Mouse (Mus musculus) limb, embryonic 12.5 days (tissue): ENCODE data around the gene Hgfac. TPM values are rescaled to one million over a fixed set of nuclear protein-coding genes. Genes with fewer than 3 reads are reported as not detected.
A peak's percentile ranks its signal among the peaks of the same experiment; 100 is the strongest.

Experiments
- ATAC-seq: fragments of 200-750 bp; cut with Nextera tagmentation; 2 replicates; pipeline ENCODE4 v1.8.0; 2017; ENCODE audit warnings: low read depth, moderate TSS enrichment; ENCODE audit not compliant: insufficient number of reproducible peaks, insufficient read depth, low FRiP score, low TSS enrichment
- H3K27ac ChIP-seq: fragments of 300-500 bp; sonication (generic); 2 replicates; pipeline ENCODE4 v1.5.1; 2016; ENCODE audit warnings: mild to moderate bottlenecking, moderate library complexity
- H3K27me3 ChIP-seq: fragments of 300-500 bp; sonication (generic); 2 replicates; pipeline ENCODE4 v1.6.1; 2016; ENCODE audit warnings: mild to moderate bottlenecking, moderate library complexity
- H3K36me3 ChIP-seq: fragments of 300-500 bp; sonication (generic); 2 replicates; pipeline ENCODE4 v1.6.1; 2016; ENCODE audit warnings: mild to moderate bottlenecking, moderate library complexity
- H3K4me1 ChIP-seq: fragments of 300-500 bp; sonication (generic); replicated peaks from 2 replicates; pipeline ENCODE4 v1.6.1; 2016
- H3K4me2 ChIP-seq: fragments of 300-500 bp; sonication (generic); 2 replicates; pipeline ENCODE4 v1.6.1; 2016; ENCODE audit warnings: mild to moderate bottlenecking, moderate library complexity
- H3K4me3 ChIP-seq: fragments of 300-500 bp; sonication (generic); replicated peaks from 2 replicates; pipeline ENCODE4 v1.5.1; 2016; ENCODE audit warnings: mild to moderate bottlenecking
- H3K9ac ChIP-seq: fragments of 300-500 bp; sonication (generic); replicated peaks from 2 replicates; pipeline ENCODE4 v1.6.1; 2016; ENCODE audit warnings: mild to moderate bottlenecking, moderate library complexity
- H3K9me3 ChIP-seq: fragments of 300-500 bp; sonication (generic); 2 replicates; pipeline ENCODE4 v1.6.1; 2016; ENCODE audit warnings: mild to moderate bottlenecking, moderate library complexity
- WGBS: fragments of 180-500 bp; shearing (Covaris S2); methylation state at CpG from one replicate; pipeline ENCODE4 v1.1.7; 2016; 5-methylcytosine and 5-hydroxymethylcytosine counted together
- polyA plus RNA-seq: library from polyadenylated mRNA; unstranded; fragments of >200 nt; fragmentation: Nextera tagmentation; extraction: Ambion mirVana; gene quantifications from 2 replicates; pipeline ENCODE4 v1.2.1, GENCODE M21; 2016

Gene Hgfac
- 0.24 and 0.59 TPM in 2 replicates for polyA plus RNA-seq

DNA sequence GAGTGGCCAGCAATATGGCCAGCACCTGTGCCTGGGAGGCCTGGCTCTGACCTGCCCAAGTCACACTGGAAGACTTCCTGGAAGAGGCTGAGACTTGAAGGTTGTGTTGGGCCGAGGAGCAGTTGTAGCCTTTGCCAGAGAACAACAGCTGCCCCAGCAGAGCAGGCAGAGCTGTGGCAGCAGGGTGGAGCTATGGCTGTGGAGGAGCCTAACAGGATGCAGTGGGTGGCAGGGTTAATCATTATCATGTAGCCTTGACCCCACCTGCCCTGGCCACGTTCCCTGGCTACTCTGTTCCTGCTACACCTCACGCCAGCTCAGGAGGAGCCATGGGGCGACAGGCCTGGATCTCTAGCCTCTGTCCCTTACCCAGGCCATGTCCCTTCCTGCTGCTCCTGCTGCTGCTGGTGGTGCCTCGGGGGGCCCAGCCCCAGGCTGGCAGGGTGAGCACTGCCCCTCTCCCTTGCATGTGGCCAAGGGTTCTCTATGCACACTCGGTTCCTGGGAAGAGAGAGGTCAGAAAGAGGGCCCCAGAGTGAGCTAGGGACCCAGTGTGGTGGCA, at the start of gene Hgfac:
Gene Hgfac, plus strand, starts transcription at position 242 of the 562 bp plus-strand sequence.
- Histone ChIP-seq H3K27ac (no peak within 1 kb of the TSS), H3K9me3 (no peaks in the 10 kb centered on the region), H3K4me2 (no peak within 1 kb of the TSS), H3K36me3 (no peaks in the 10 kb centered on the region), H3K27me3 (no peaks in the 10 kb centered on the region), H3K4me3 (no peak within 1 kb of the TSS), H3K4me1 (no peaks in the 10 kb centered on the region), H3K9ac (no peak within 1 kb of the TSS)
- 50% methylated on average over 6 of the region's 6 CpGs for WGBS
- no peak for ATAC-seq

- Histone ChIP-seq H3K36me3 (peaks cover 53% of the 10 kb centered on the region), H3K4me1 (peaks cover 26% of the 10 kb centered on the region), H3K4me3 (no peak overlapping the region), H3K9ac (no peak overlapping the region), H3K9me3 (no peaks in the 10 kb centered on the region), H3K27me3 (no peaks in the 10 kb centered on the region), H3K27ac (no peak overlapping the region), H3K4me2 (no peak overlapping the region)
- 32% methylated on average over 3 of the region's 3 CpGs for WGBS
- ATAC-seq = no peak
Observed at GRCm38 (mm10) chr5:34998754-34999153, 42.6 kb upstream of the Hgfac start.

- Histone ChIP-seq H3K4me3 (no peak overlapping the region), H3K4me1 (peaks cover 30% of the 10 kb centered on the region), H3K4me2 (no peak overlapping the region), H3K27me3 (no peaks in the 10 kb centered on the region), H3K36me3 (peaks cover 49% of the 10 kb centered on the region), H3K9ac (no peak overlapping the region), H3K27ac (peak overlapping the region; percentile 24; the same call in 1 of the 2 replicates), H3K9me3 (no peaks in the 10 kb centered on the region)
- ATAC-seq = no peak
- WGBS = 70% methylated on average over 6 of the region's 6 CpGs
Observed at GRCm38 (mm10) chr5:34999281-34999680, 42.0 kb upstream of the Hgfac start.

DNA sequence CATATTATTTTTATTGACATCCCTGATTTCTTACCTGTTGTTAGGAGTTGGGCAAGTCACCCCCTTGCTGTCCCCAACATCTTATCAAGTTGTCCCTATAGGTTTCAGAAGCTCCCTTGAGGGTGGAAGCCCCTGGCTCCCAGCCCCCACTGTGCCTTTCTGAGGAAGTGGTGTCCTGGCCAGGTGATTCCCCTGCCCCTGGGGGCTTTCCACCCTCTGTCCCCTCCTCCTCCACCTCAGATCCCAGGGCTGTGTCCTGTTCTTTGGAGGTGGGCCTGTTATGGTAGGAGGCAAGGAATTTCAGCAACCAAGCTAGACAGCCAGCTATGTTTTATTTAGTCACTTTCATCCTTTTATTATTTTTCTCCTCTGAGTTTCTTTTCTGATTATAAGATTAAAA, 41.0 kb upstream of the Hgfac start:
- H3K36me3 ChIP-seq = peaks cover 51% of the 10 kb centered on the region
- no peak overlapping the region for H3K4me2 ChIP-seq
- H3K9me3 ChIP-seq = no peaks in the 10 kb centered on the region
- H3K27ac ChIP-seq = 0 out of 2 replicates have a peak overlapping the region, but pooled peaks have one; percentile 17
- H3K27me3 ChIP-seq = no peaks in the 10 kb centered on the region
- H3K4me3 ChIP-seq = no peak overlapping the region
- no peak overlapping the region for H3K9ac ChIP-seq
- H3K4me1 ChIP-seq = peaks cover 34% of the 10 kb centered on the region
- ATAC-seq = no peak

DNA sequence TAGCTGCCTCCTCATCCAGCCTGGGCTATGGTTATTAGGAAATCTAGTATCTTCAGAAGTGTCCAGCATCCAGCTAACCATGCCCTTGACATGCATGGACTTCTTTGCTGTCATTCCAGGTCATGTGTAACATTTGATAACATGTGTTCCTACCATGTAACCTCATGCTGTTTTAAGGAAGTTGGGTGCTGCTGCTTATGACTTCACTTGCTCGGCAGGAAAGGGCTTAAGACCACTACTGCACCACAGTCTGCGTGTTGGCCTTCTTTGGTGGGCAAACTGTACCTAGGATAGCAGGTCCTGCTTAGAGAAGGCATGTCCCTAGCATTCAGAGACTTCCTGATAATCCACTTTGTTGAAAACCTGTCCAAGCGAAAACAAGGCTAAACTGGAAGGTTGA, 40.2 kb upstream of the Hgfac start:
- no peak overlapping the region for H3K27ac ChIP-seq
- H3K4me2 ChIP-seq = no peak overlapping the region
- peaks cover 58% of the 10 kb centered on the region for H3K36me3 ChIP-seq
- peaks cover 34% of the 10 kb centered on the region for H3K4me1 ChIP-seq
- ATAC-seq = no peak
- H3K4me3 ChIP-seq = no peak overlapping the region
- no peaks in the 10 kb centered on the region for H3K9me3 ChIP-seq
- no peaks in the 10 kb centered on the region for H3K27me3 ChIP-seq
- 74% methylated on average over 3 of the region's 3 CpGs for WGBS
- no peak overlapping the region for H3K9ac ChIP-seq

DNA sequence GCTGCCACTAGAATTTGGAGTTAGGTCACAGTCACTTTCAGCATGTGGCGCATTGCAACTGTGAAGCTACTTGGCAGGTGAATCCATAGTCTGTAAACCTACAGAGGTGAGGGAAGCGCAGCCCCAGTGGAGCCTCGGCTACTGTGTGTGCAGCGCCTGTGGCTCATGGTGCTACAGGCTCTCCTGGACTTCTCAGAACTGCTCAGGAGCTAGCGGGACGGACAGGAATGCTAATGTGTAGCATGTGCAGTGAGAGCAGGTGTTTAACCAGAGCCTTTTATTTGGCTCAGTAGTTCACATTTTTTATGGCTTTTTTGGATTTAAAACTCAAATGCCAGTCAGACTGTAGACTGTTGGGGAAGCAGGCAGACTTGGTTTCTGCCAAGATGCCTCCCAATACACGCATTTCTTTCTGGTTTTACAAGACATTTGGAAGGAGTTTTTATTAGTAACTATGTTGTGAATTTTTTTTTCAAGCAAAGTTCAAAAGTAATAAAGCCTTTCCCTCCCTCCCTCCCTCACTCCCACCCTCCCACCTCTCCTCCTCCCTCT, 37.6 kb upstream of the Hgfac start:
- no peak for ATAC-seq
- H3K36me3 ChIP-seq = peaks cover 70% of the 10 kb centered on the region
- no peak overlapping the region for H3K9ac ChIP-seq
- WGBS = 46% methylated on average over 7 of the region's 7 CpGs
- H3K4me3 ChIP-seq = no peak overlapping the region
- peaks cover 28% of the 10 kb centered on the region for H3K4me1 ChIP-seq
- peak overlapping the region; percentile 45 for H3K27ac ChIP-seq
- no peaks in the 10 kb centered on the region for H3K27me3 ChIP-seq
- no peaks in the 10 kb centered on the region for H3K9me3 ChIP-seq
- H3K4me2 ChIP-seq = no peak overlapping the region

- peaks cover 69% of the 10 kb centered on the region for H3K36me3 ChIP-seq
- H3K27me3 ChIP-seq = no peaks in the 10 kb centered on the region
- H3K4me1 ChIP-seq = peaks cover 26% of the 10 kb centered on the region
- ATAC-seq = no peak
- H3K27ac ChIP-seq = no peak overlapping the region
- no peak overlapping the region for H3K9ac ChIP-seq
- 90% methylated on average over 2 of the region's 2 CpGs for WGBS
- H3K4me3 ChIP-seq = no peak overlapping the region
- H3K9me3 ChIP-seq = no peaks in the 10 kb centered on the region
- no peak overlapping the region for H3K4me2 ChIP-seq
Observed at GRCm38 (mm10) chr5:35004769-35005168, 36.5 kb upstream of the Hgfac start.

DNA sequence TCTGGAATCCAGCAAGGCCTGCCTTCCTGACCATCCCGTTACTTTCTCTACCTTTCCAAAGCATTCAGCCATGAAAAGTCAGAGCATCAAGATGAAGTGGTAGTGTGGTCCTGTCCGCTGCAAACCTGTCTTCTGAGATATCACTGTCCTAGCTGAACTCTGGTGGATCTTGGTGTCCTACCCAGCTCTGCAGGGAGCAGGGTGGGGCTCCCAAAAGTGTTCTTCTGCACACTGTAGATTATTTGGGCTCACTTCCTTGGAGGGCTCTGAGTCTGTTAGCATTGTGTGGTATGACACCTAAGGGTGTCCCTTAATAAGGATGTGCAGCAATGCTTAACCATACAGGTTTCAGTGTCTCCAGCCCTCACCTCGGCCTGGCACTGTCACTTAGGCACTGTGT, 35.6 kb upstream of the Hgfac start:
- 90% methylated on average over 3 of the region's 3 CpGs for WGBS
- Histone ChIP-seq H3K36me3 (peaks cover 67% of the 10 kb centered on the region), H3K4me1 (peaks cover 26% of the 10 kb centered on the region), H3K4me2 (no peak overlapping the region), H3K9me3 (no peaks in the 10 kb centered on the region), H3K9ac (no peak overlapping the region), H3K27me3 (no peaks in the 10 kb centered on the region), H3K27ac (no peak overlapping the region), H3K4me3 (no peak overlapping the region)
- ATAC-seq = no peak

DNA sequence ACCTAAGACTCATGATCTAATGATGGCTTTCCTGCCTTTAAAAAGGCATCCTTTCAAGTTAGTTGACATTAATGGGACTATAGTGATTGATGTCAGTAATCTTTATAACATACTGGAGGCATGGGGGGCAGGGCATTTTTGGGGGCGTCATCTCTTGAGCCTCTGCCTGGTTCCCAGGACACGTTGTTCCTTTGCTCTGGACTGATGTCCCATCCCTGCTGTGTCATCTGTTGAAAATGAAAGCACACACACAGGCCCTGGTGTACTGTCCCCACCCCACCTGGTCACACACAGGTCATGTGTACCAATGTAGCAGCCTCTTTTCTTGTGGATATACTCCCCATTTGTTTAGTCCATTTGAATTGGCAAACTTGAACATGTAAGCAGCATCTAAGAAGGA, 34.7 kb upstream of the Hgfac start:
- Histone ChIP-seq H3K4me3 (no peak overlapping the region), H3K9me3 (no peaks in the 10 kb centered on the region), H3K4me1 (peaks cover 26% of the 10 kb centered on the region), H3K27me3 (no peaks in the 10 kb centered on the region), H3K36me3 (peaks cover 67% of the 10 kb centered on the region), H3K4me2 (no peak overlapping the region), H3K27ac (no peak overlapping the region), H3K9ac (no peak overlapping the region)
- WGBS = 61% methylated on average over 2 of the region's 2 CpGs
- ATAC-seq = no peak

GRCm38 (mm10) chr5:35009163-35009562, 32.1 kb upstream of the Hgfac start:
- ATAC-seq = no peak
- no peak overlapping the region for H3K4me3 ChIP-seq
- H3K4me1 ChIP-seq = peaks cover 5% of the 10 kb centered on the region
- H3K9ac ChIP-seq = no peak overlapping the region
- no peaks in the 10 kb centered on the region for H3K27me3 ChIP-seq
- H3K36me3 ChIP-seq = peaks cover 57% of the 10 kb centered on the region
- no peak overlapping the region for H3K4me2 ChIP-seq
- no peak overlapping the region for H3K27ac ChIP-seq
- no peaks in the 10 kb centered on the region for H3K9me3 ChIP-seq
- 92% methylated on average over 4 of the region's 4 CpGs for WGBS

GRCm38 (mm10) chr5:35010656-35011055, 30.7 kb upstream of the Hgfac start:
- no peaks in the 10 kb centered on the region for H3K27me3 ChIP-seq
- H3K4me2 ChIP-seq = no peak overlapping the region
- H3K4me3 ChIP-seq = no peak overlapping the region
- H3K9me3 ChIP-seq = no peaks in the 10 kb centered on the region
- ATAC-seq = no peak
- no peak overlapping the region for H3K27ac ChIP-seq
- H3K36me3 ChIP-seq = peaks cover 53% of the 10 kb centered on the region
- H3K4me1 ChIP-seq = 0 out of 2 replicates have a peak, but pooled peaks cover 2% of the 10 kb centered on the region
- 81% methylated on average over 5 of the region's 5 CpGs for WGBS
- H3K9ac ChIP-seq = no peak overlapping the region
